Mouse (Mus musculus) forebrain, embryonic 15.5 days (tissue): Measurements from ENCODE around the gene Mpig6b. TPM values are rescaled to one million over a fixed set of nuclear protein-coding genes. Genes with fewer than 3 reads are reported as not detected.

Experiments
- ATAC-seq: fragments of 200-750 bp; cut with Nextera tagmentation; replicated peaks from 2 replicates; pipeline ENCODE4 v1.8.0; 2017; ENCODE audit warnings: mild to moderate bottlenecking, moderate TSS enrichment, moderate library complexity
- H3K27ac ChIP-seq: fragments of 300-500 bp; sonication (generic); replicated peaks from 2 replicates; pipeline ENCODE4 v1.5.1; 2015; ENCODE audit warnings: mild to moderate bottlenecking, inconsistent platforms
- H3K27me3 ChIP-seq: fragments of 300-500 bp; sonication (generic); 2 replicates; pipeline ENCODE4 v1.6.1; 2015; ENCODE audit warnings: inconsistent platforms
- H3K36me3 ChIP-seq: fragments of 300-500 bp; sonication (generic); 2 replicates; pipeline ENCODE4 v1.6.1; 2015; ENCODE audit warnings: mild to moderate bottlenecking, inconsistent platforms
- H3K4me1 ChIP-seq: fragments of 300-500 bp; sonication (generic); 2 replicates; pipeline ENCODE4 v1.6.1; 2015; ENCODE audit warnings: inconsistent platforms
- H3K4me2 ChIP-seq: fragments of 300-500 bp; sonication (generic); replicated peaks from 2 replicates; pipeline ENCODE4 v1.6.1; 2015; ENCODE audit warnings: mild to moderate bottlenecking, inconsistent platforms
- H3K4me3 ChIP-seq: fragments of 300-500 bp; sonication (generic); 2 replicates; pipeline ENCODE4 v1.5.1; 2015; ENCODE audit warnings: mild to moderate bottlenecking, inconsistent platforms
- H3K9ac ChIP-seq: fragments of 300-500 bp; sonication (generic); replicated peaks from 2 replicates; pipeline ENCODE4 v1.6.1; 2015; ENCODE audit warnings: mild to moderate bottlenecking, inconsistent platforms
- H3K9me3 ChIP-seq: fragments of 300-500 bp; sonication (generic); 2 replicates; pipeline ENCODE4 v1.6.1; 2016; ENCODE audit warnings: inconsistent platforms
- WGBS: fragments of 180-500 bp; shearing (Covaris S2); methylation state at CpG from one replicate; pipeline ENCODE4 v1.1.7; 2015; ENCODE audit warnings: mixed read lengths; 5-methylcytosine and 5-hydroxymethylcytosine counted together
- polyA plus RNA-seq: library from polyadenylated mRNA; unstranded; fragments of >200 nt; fragmentation: Nextera tagmentation; extraction: Ambion mirVana; gene quantifications from 2 replicates; pipeline ENCODE4 v1.2.1, GENCODE M21; 2015

Mpig6b gene
- polyA plus RNA-seq: 0.15 and 0.17 TPM in 2 replicates

DNA sequence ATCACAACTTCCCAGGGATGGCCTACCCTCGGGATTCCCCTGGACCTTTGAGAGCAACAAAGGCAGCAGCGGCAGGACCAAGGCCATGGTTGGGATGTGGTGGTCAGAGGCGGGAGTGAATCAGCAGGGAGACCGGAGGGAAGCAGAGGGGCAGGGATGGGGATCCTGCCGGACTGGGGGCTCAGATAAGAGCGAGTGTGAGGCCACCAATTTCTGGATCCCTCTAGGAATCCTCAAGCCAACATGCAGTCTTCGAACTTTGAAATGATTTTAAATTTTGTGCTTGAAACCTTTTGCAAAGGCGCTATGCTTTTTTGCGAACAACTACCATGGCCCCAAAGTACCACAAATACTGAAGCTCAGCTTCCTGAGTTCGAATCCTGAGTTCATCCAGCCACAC is at the start of gene Mpig6b:
Mpig6b (minus strand) TSS at position 101 of the 400 bp plus-strand sequence.
- peak within 1 kb of the TSS; percentile 12 for H3K4me3 ChIP-seq
- no peak for ATAC-seq
- H3K4me2 ChIP-seq: peak within 1 kb of the TSS; percentile 38
- peaks cover 24% of the 10 kb centered on the region; the same call in 1 of the 2 replicates for H3K27me3 ChIP-seq
- H3K36me3 ChIP-seq: peaks cover 18% of the 10 kb centered on the region; the same call in 1 of the 2 replicates
- no peaks in the 10 kb centered on the region for H3K9me3 ChIP-seq
- no peak within 1 kb of the TSS; the same call in 1 of the 2 replicates for H3K9ac ChIP-seq
- no peak within 1 kb of the TSS for H3K27ac ChIP-seq
- 46% methylated on average over 10 of the region's 10 CpGs for whole genome bisulfite sequencing
- peaks cover 21% of the 10 kb centered on the region for H3K4me1 ChIP-seq

- H3K9ac ChIP-seq: no peak within 1 kb of the TSS
- H3K27me3 ChIP-seq: no peaks in the 10 kb centered on the region
- 81% methylated on average over 8 of the region's 8 CpGs for WGBS
These were observed 49.3 kb upstream of the Mpig6b start, which contains the start of gene Ly6g5b for GRCm38 (mm10) chr17:35115046-35116019. Ly6g5b (minus strand) TSS chr17:35115428.

GRCm38 (mm10) chr17:35111774-35112173 is 45.8 kb upstream of the Mpig6b start:
- no peak for ATAC-seq
- no peaks in the 10 kb centered on the region for H3K27me3 ChIP-seq
- H3K4me3 ChIP-seq: no peak overlapping the region
- H3K9me3 ChIP-seq: no peaks in the 10 kb centered on the region
- no peak overlapping the region for H3K4me2 ChIP-seq
- 74% methylated on average over 9 of the region's 9 CpGs for WGBS
- no peaks in the 10 kb centered on the region for H3K4me1 ChIP-seq
- H3K36me3 ChIP-seq: peaks cover 28% of the 10 kb centered on the region
- H3K9ac ChIP-seq: no peak overlapping the region
- H3K27ac ChIP-seq: no peak overlapping the region

More at GRCm38 (mm10) chr17:35115046-35116019, 49.3 kb upstream of the Mpig6b start, which contains the start of gene Ly6g5b:
- peaks cover 46% of the 10 kb centered on the region for H3K36me3 ChIP-seq
- no peak for ATAC-seq
- no peak within 1 kb of the TSS for H3K4me3 ChIP-seq
- no peak within 1 kb of the TSS for H3K27ac ChIP-seq
- no peak within 1 kb of the TSS for H3K4me2 ChIP-seq
- no peaks in the 10 kb centered on the region for H3K9me3 ChIP-seq
- peaks cover 8% of the 10 kb centered on the region for H3K4me1 ChIP-seq

DNA sequence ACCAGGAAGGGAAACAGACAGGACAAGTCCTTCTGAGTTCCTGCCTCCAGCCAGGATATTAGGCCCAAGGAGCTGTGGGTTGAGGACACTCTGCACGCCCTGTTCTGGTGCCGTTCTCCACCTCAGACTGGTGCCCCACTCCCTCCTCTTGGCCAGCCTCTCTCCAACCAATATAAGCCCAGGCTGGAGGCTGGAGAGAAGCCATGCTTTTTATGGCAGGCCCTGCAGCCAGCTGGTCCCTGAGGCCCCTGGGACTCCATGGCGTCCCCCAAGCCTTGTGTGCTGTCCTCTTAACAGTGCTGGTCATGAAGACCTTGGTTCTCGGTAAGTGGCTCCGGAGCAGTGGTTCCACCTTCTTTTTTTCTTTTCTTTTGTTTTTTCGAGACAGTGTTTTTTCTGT is 42.1 kb upstream of the Mpig6b start, which contains the start of gene Ly6g5c:
Ly6g5c (plus strand) TSS at position 183 of the 400 bp plus-strand sequence.
- Histone ChIP-seq H3K4me1 (peaks cover 6% of the 10 kb centered on the region), H3K9ac (no peak within 1 kb of the TSS), H3K4me2 (no peak within 1 kb of the TSS), H3K4me3 (no peak within 1 kb of the TSS), H3K9me3 (no peaks in the 10 kb centered on the region), H3K36me3 (peaks cover 5% of the 10 kb centered on the region), H3K27me3 (no peaks in the 10 kb centered on the region), H3K27ac (no peak within 1 kb of the TSS)
- 87% methylated on average over 6 of the region's 6 CpGs for WGBS
- ATAC-seq: no peak

- Histone ChIP-seq H3K27ac (no peak overlapping the region; the same call in 1 of the 2 replicates), H3K27me3 (no peaks in the 10 kb centered on the region), H3K4me1 (peaks cover 6% of the 10 kb centered on the region), H3K9me3 (no peaks in the 10 kb centered on the region), H3K4me3 (no peak overlapping the region), H3K4me2 (peak overlapping the region; percentile 31; the same call in 1 of the 2 replicates), H3K36me3 (peaks cover 20% of the 10 kb centered on the region), H3K9ac (no peak overlapping the region)
- WGBS: 59% methylated on average over 3 of the region's 3 CpGs
- ATAC-seq: no peak
These were observed 40.5 kb upstream of the Mpig6b start for GRCm38 (mm10) chr17:35106522-35106921.

DNA sequence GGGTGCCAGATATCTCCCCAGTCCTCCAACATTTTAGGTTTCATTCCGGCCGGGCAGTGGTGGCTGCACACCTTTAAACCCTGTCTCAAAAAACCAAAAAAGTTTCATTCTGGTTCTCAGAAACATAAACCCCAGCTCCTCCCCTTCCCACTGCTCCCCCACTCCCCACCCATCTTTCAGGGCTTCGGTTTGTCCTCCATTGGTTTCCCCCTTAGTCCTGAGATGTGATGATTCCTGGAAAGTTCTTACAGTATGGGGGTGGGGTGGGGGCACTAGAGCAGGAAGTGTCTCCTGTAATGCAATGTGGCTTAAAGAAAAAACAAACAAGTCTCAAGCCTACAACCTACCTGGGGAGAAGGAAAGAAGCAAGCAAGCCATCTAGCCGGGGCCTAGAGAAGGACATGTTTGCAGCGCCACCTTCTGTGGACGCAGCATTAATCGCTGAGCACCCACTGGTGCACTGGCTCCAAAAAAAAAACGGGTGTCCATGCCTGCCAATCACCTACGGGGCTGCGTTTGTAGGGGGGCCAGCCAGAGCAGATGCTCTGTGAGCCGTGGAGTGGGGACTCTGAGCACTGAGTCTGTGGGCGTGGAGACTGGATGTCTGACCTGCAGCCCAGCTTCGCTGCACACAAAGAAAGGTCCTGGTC is 39.9 kb upstream of the Mpig6b start:
- no peak overlapping the region; the same call in 1 of the 2 replicates for H3K9ac ChIP-seq
- no peak overlapping the region for H3K4me3 ChIP-seq
- no peak overlapping the region; the same call in 1 of the 2 replicates for H3K27ac ChIP-seq
- ATAC-seq: peak; percentile 51
- H3K27me3 ChIP-seq: no peaks in the 10 kb centered on the region
- H3K4me2 ChIP-seq: peak overlapping the region; percentile 31
- 21% methylated on average over 13 of the region's 13 CpGs for WGBS
- H3K4me1 ChIP-seq: peaks cover 6% of the 10 kb centered on the region
- H3K36me3 ChIP-seq: peaks cover 27% of the 10 kb centered on the region
- no peaks in the 10 kb centered on the region for H3K9me3 ChIP-seq

- Histone ChIP-seq H3K9ac (no peak overlapping the region), H3K36me3 (peaks cover 38% of the 10 kb centered on the region), H3K27me3 (no peaks in the 10 kb centered on the region), H3K4me3 (no peak overlapping the region), H3K9me3 (no peaks in the 10 kb centered on the region), H3K27ac (no peak overlapping the region), H3K4me1 (peaks cover 6% of the 10 kb centered on the region), H3K4me2 (no peak overlapping the region)
- WGBS: 70% methylated on average over 6 of the region's 6 CpGs
- no peak for ATAC-seq
These were observed 38.8 kb upstream of the Mpig6b start for GRCm38 (mm10) chr17:35104754-35105153.

GRCm38 (mm10) chr17:35104079-35104478 is 38.1 kb upstream of the Mpig6b start:
- H3K9me3 ChIP-seq: no peaks in the 10 kb centered on the region
- no peak for ATAC-seq
- H3K4me2 ChIP-seq: no peak overlapping the region
- H3K27me3 ChIP-seq: no peaks in the 10 kb centered on the region
- 96% methylated on average over 7 of the region's 7 CpGs for WGBS
- H3K36me3 ChIP-seq: peaks cover 45% of the 10 kb centered on the region
- peaks cover 6% of the 10 kb centered on the region for H3K4me1 ChIP-seq
- H3K4me3 ChIP-seq: no peak overlapping the region
- H3K27ac ChIP-seq: no peak overlapping the region
- H3K9ac ChIP-seq: no peak overlapping the region

DNA sequence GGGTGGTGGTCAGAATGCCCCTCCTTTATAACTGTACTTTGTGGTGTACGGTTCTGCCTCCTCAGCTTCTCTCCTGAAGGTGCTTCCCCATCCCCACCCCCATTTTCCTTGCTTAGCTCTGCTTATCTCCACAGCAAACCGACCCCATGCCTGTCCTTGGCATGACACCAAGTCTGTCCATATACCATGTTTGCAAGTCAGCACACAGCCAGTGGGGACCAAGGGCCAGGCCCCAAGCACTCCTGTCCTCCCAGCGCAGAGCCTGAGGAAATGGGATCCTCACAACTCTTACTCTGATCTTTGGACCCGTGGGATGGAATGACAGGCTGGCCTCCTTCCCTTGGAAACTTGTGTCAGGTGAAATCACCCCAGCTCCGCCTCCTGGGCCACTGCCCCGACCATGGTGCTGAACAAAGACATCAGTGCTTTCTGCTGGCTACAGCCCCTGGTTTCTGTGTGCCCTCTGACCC is 37.3 kb upstream of the Mpig6b start:
- ATAC-seq: no peak
- H3K27me3 ChIP-seq: no peaks in the 10 kb centered on the region
- H3K4me3 ChIP-seq: no peak overlapping the region
- H3K4me2 ChIP-seq: no peak overlapping the region
- WGBS: 75% methylated on average over 6 of the region's 6 CpGs
- no peak overlapping the region for H3K27ac ChIP-seq
- peaks cover 6% of the 10 kb centered on the region for H3K4me1 ChIP-seq
- H3K9ac ChIP-seq: no peak overlapping the region
- H3K36me3 ChIP-seq: peaks cover 51% of the 10 kb centered on the region
- no peaks in the 10 kb centered on the region for H3K9me3 ChIP-seq

GRCm38 (mm10) chr17:35102299-35102698 is 36.3 kb upstream of the Mpig6b start:
- H3K4me3 ChIP-seq: no peak overlapping the region
- no peaks in the 10 kb centered on the region for H3K27me3 ChIP-seq
- no peak overlapping the region for H3K4me2 ChIP-seq
- peaks cover 6% of the 10 kb centered on the region for H3K4me1 ChIP-seq
- peaks cover 59% of the 10 kb centered on the region for H3K36me3 ChIP-seq
- WGBS: 76% methylated on average over 7 of the region's 8 CpGs
- no peaks in the 10 kb centered on the region for H3K9me3 ChIP-seq
- no peak overlapping the region for H3K9ac ChIP-seq
- no peak overlapping the region for H3K27ac ChIP-seq
- no peak for ATAC-seq

- H3K4me2 ChIP-seq: no peak overlapping the region
- no peaks in the 10 kb centered on the region for H3K9me3 ChIP-seq
- no peak for ATAC-seq
- H3K9ac ChIP-seq: no peak overlapping the region
- H3K27me3 ChIP-seq: no peaks in the 10 kb centered on the region
- no peak overlapping the region for H3K27ac ChIP-seq
- H3K36me3 ChIP-seq: peaks cover 71% of the 10 kb centered on the region
- 93% methylated on average over 11 of the region's 11 CpGs for WGBS
- peaks cover 4% of the 10 kb centered on the region for H3K4me1 ChIP-seq
- no peak overlapping the region for H3K4me3 ChIP-seq
These were observed 35.2 kb upstream of the Mpig6b start for GRCm38 (mm10) chr17:35101161-35101560.
